Mouse (Mus musculus) spleen, adult 2 months (tissue): ENCODE data around the gene Cx3cl1.

Source experiments
- CTCF ChIP-seq: fragments of 200-500 bp; IDR thresholded peaks from 2 replicates; pipeline ENCODE4 v1.5.1; 2011; ENCODE audit warnings: mild to moderate bottlenecking, inconsistent platforms; ENCODE audit not compliant: insufficient read depth, insufficient read length, insufficient replicate concordance; ENCODE audit errors: extremely low read depth
- POLR2A ChIP-seq: fragments of 200-500 bp; IDR thresholded peaks from 2 replicates; pipeline ENCODE4 v1.6.1; 2011; ENCODE audit warnings: low read depth, low read length, inconsistent platforms

DNA sequence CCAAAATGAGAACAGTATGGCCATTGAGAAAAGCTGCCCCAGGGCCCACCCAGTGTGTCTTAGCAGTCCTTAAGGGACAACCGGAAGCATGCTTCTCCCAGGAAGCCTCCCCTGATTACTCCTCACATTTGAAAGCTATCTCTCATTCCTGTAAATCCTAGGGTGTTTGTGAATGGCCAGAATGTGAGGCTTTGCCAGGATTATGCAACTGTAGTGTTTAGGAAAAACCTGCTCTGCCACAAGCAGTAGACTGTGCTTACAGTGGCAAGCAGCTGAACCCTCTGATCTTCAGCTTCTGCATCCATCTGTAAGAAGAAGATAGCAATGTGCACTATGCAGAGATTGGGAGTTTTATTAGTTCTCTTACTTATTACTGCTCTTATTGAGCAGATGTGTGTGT is 2.8 kb downstream of the Cx3cl1 start:
- TF ChIP-seq POLR2A (no peak), CTCF (no peak)
